Mouse (Mus musculus) CH12.LX (cell line): ENCODE measurements around the gene Arpc3. TPM values are rescaled to one million over a fixed set of nuclear protein-coding genes. Genes with fewer than 3 reads are reported as not detected.

Source experiments
- DNase-seq: peaks from one replicate; pipeline ENCODE4 v3.0.0-alpha.2; 2013; ENCODE audit errors: extremely low read depth
- H3K27ac ChIP-seq: 2 replicates; pipeline ENCODE4 v1.5.1; 2012; ENCODE audit warnings: low read depth, mild to moderate bottlenecking, control low read depth, moderate library complexity; ENCODE audit not compliant: insufficient read depth
- H3K27me3 ChIP-seq: replicated peaks from 2 replicates; pipeline ENCODE3; 2012; ENCODE audit warnings: inconsistent platforms
- H3K36me3 ChIP-seq, 2 experiments: replicated peaks in 1 of 2; 2 replicates each; pipeline versions ENCODE3 to v1.6.1; 2012; ENCODE audit warnings: inconsistent platforms in 1 of 2, low read length in 1 of 2, mild to moderate bottlenecking in 1 of 2, mixed read lengths in 1 of 2, moderate library complexity in 1 of 2; ENCODE audit not compliant: control insufficient read depth in 1 of 2, insufficient read depth in 1 of 2
- H3K4me1 ChIP-seq, 2 experiments: 2 replicates each; pipeline ENCODE4 v1.6.1; 2012; ENCODE audit warnings: inconsistent platforms in 1 of 2, moderate library complexity in 1 of 2; ENCODE audit not compliant: insufficient read depth in 2 of 2, control insufficient read depth in 1 of 2
- H3K4me2 ChIP-seq: 2 replicates; pipeline ENCODE4 v1.6.1; 2012; ENCODE audit warnings: low read depth, mild to moderate bottlenecking, control low read depth; ENCODE audit not compliant: poor library complexity, insufficient read depth, severe bottlenecking
- H3K4me3 ChIP-seq, 3 experiments: fragments of 150-350 bp in 1 of 3; sonication (generic) in 1 of 3; replicated peaks in 1 of 3; 2 replicates each; pipeline versions ENCODE3 to v1.5.1; 2011 to 2012; ENCODE audit warnings: low read depth in 2 of 3, low read length in 2 of 3, mild to moderate bottlenecking in 2 of 3, moderate library complexity in 2 of 3, control low read depth in 1 of 3, improper control_type of control experiment in 1 of 3, inconsistent platforms in 1 of 3, mixed read lengths in 1 of 3; ENCODE audit not compliant: poor library complexity in 1 of 3
- H3K79me2 ChIP-seq: replicated peaks from 2 replicates; pipeline ENCODE4 v1.6.1; 2012; ENCODE audit warnings: mild to moderate bottlenecking, moderate library complexity; ENCODE audit not compliant: control insufficient read depth, poor library complexity, insufficient read depth, severe bottlenecking; ENCODE audit errors: extremely low read depth
- H3K9ac ChIP-seq: 2 replicates; pipeline ENCODE4 v1.6.1; 2012; ENCODE audit warnings: low read depth, mild to moderate bottlenecking, control low read depth, moderate library complexity; ENCODE audit not compliant: insufficient read depth
- H3K9me3 ChIP-seq: replicated peaks from 2 replicates; pipeline ENCODE3; 2012; ENCODE audit warnings: low read length, inconsistent platforms, mixed read lengths
- CHD1 ChIP-seq: IDR thresholded peaks from 2 replicates; pipeline ENCODE4 v1.6.1; 2012; ENCODE audit warnings: low read depth, low read length, improper control_type of control experiment, inconsistent platforms
- CHD2 ChIP-seq: IDR thresholded peaks from 2 replicates; pipeline ENCODE4 v1.6.1; 2011; ENCODE audit warnings: low read length, improper control_type of control experiment
- E2F4 ChIP-seq: IDR thresholded peaks from 2 replicates; pipeline ENCODE4 v1.6.1; 2011; ENCODE audit warnings: low read depth, low read length, improper control_type of control experiment; ENCODE audit not compliant: insufficient replicate concordance
- EP300 ChIP-seq: IDR thresholded peaks from 2 replicates; pipeline ENCODE4 v1.6.1; 2011; ENCODE audit warnings: low read length, improper control_type of control experiment
- ETS1 ChIP-seq: conservative IDR thresholded peaks from 2 replicates; pipeline ENCODE4 v1.6.1; 2012; ENCODE audit warnings: low read depth, mild to moderate bottlenecking, inconsistent platforms, low read length, improper control_type of control experiment, moderate library complexity
- IRF4 ChIP-seq: IDR thresholded peaks from 2 replicates; pipeline ENCODE4 v1.6.1; 2014; ENCODE audit warnings: low read depth, mild to moderate bottlenecking, inconsistent platforms, low read length, improper control_type of control experiment
- KAT2A ChIP-seq: IDR thresholded peaks from 2 replicates; pipeline ENCODE4 v1.6.1; 2012; ENCODE audit warnings: low read length, improper control_type of control experiment, inconsistent platforms; ENCODE audit not compliant: insufficient replicate concordance
- MEF2A ChIP-seq: IDR thresholded peaks from 2 replicates; pipeline ENCODE4 v1.6.1; 2014; ENCODE audit warnings: low read depth, mild to moderate bottlenecking, inconsistent platforms, low read length, improper control_type of control experiment, borderline replicate concordance
- MYC ChIP-seq: IDR thresholded peaks from 2 replicates; pipeline ENCODE4 v1.6.1; 2011; ENCODE audit warnings: low read depth, mild to moderate bottlenecking, improper control_type of control experiment, low read length
- NRF1 ChIP-seq: IDR thresholded peaks from 2 replicates; pipeline ENCODE4 v1.6.1; 2014; ENCODE audit warnings: low read depth, mild to moderate bottlenecking, inconsistent platforms, low read length, improper control_type of control experiment, moderate library complexity
- PAX5 ChIP-seq: IDR thresholded peaks from 2 replicates; pipeline ENCODE4 v1.6.1; 2012; ENCODE audit warnings: low read length, inconsistent platforms, mixed read lengths
- POLR2A ChIP-seq: IDR thresholded peaks from 2 replicates; pipeline ENCODE4 v1.6.1; 2011; ENCODE audit warnings: low read depth, mild to moderate bottlenecking, improper control_type of control experiment, low read length
- POLR2AphosphoS2 ChIP-seq: IDR thresholded peaks from 2 replicates; pipeline ENCODE4 v1.6.1; 2011; ENCODE audit warnings: low read depth, low read length, improper control_type of control experiment
- RAD21 ChIP-seq: IDR thresholded peaks from 2 replicates; pipeline ENCODE4 v1.6.1; 2011; ENCODE audit warnings: low read depth, mild to moderate bottlenecking, low read length, improper control_type of control experiment, moderate library complexity
- RCOR1 ChIP-seq: conservative IDR thresholded peaks from 2 replicates; pipeline ENCODE4 v1.6.1; 2012; ENCODE audit warnings: low read depth, mild to moderate bottlenecking, inconsistent platforms, low read length, improper control_type of control experiment
- SMC3 ChIP-seq: IDR thresholded peaks from 2 replicates; pipeline ENCODE4 v1.6.1; 2011; ENCODE audit warnings: low read depth, low read length, improper control_type of control experiment
- TBP ChIP-seq: conservative IDR thresholded peaks from 2 replicates; pipeline ENCODE4 v1.6.1; 2011; ENCODE audit warnings: low read depth, low read length, improper control_type of control experiment
- TCF12 ChIP-seq: IDR thresholded peaks from 2 replicates; pipeline ENCODE4 v1.6.1; 2014; ENCODE audit warnings: low read depth, mild to moderate bottlenecking, inconsistent platforms, low read length, improper control_type of control experiment
- USF1 ChIP-seq: IDR thresholded peaks from 2 replicates; pipeline ENCODE4 v1.6.1; 2014; ENCODE audit warnings: low read depth, mild to moderate bottlenecking, inconsistent platforms, low read length, improper control_type of control experiment
- USF2 ChIP-seq: conservative IDR thresholded peaks from 2 replicates; pipeline ENCODE4 v1.6.1; 2011; ENCODE audit warnings: low read depth, low read length, improper control_type of control experiment
- ZC3H11A ChIP-seq: IDR thresholded peaks from 2 replicates; pipeline ENCODE4 v1.6.1; 2012; ENCODE audit warnings: low read depth, mild to moderate bottlenecking, inconsistent platforms, low read length, improper control_type of control experiment
- ZKSCAN1 ChIP-seq: IDR thresholded peaks from 2 replicates; pipeline ENCODE4 v1.6.1; 2012; ENCODE audit warnings: low read depth, inconsistent platforms, low read length, improper control_type of control experiment, borderline replicate concordance
- dilution Hi-C: fragments of 300-500 bp; cut with MboI; formaldehyde crosslinking; loops from 2 replicates; pipeline ENCODE4 v1.14.3; 2020; ENCODE audit warnings: low sequenced_read_pairs; ENCODE audit not compliant: extremely low pct_unique_long_range_greater_than_20kb, extremely low pct_ligation_motif_present
- in situ Hi-C: fragments of 300-500 bp; cut with MboI; formaldehyde crosslinking; loops from 3 replicates; pipeline ENCODE4 v1.14.3; 2019; ENCODE audit warnings: low sequenced_read_pairs, low pct_ligation_motif_present, low pct_unique_long_range_greater_than_20kb, mixed read lengths
- polyA plus RNA-seq: library from polyadenylated mRNA; unstranded; fragments of >175 nt; gene quantifications from 2 replicates; pipeline ENCODE4 v1.2.1, GENCODE M21; 2012; ENCODE audit warnings: low read depth; ENCODE audit not compliant: insufficient read length
- total RNA-seq, 2 experiments: library from RNA; depleted of rRNA; stranded (reverse); fragments of 300-350 nt in 1 of 2; fragments of >200 nt in 1 of 2; gene quantifications; 2 replicates each; pipeline ENCODE4 v1.2.3; 2012 to 2014

The Arpc3 gene
- total and polyA plus RNA-seq, 3 experiments = 256 to 543 (median 297) TPM

GRCm38 (mm10) chr5:122458066-122458465 is 66.4 kb downstream of the Arpc3 start:
- H3K9ac ChIP-seq = no peak overlapping the region
- no peaks in the 10 kb centered on the region for H3K27me3 ChIP-seq
- no peak overlapping the region for H3K27ac ChIP-seq
- H3K9me3 ChIP-seq = no peaks in the 10 kb centered on the region
- 0 out of 4 replicates have a peak, but pooled peaks cover 0 to 3% of the 10 kb centered on the region in 2 experiments for H3K4me1 ChIP-seq
- H3K36me3 ChIP-seq = peaks cover 87 to 100% of the 10 kb centered on the region in 2 experiments
- no peak for DNase-seq
- in situ Hi-C loops (no loop called here), dilution Hi-C loops (no loop called here)
- no peaks in the 10 kb centered on the region for H3K79me2 ChIP-seq
- no peak overlapping the region for H3K4me3 ChIP-seq
- TF ChIP-seq ETS1 = no peak
- TF ChIP-seq CHD1 = no peak
- TF ChIP-seq MEF2A = no peak
- no peak for TF ChIP-seq RCOR1
- TF ChIP-seq MYC = no peak
- TF ChIP-seq TCF12 = no peak
- TF ChIP-seq ZKSCAN1 = no peak
- no peak for TF ChIP-seq POLR2AphosphoS2
- TF ChIP-seq NRF1 = no peak
- TF ChIP-seq USF2 = no peak
- H3K4me2 ChIP-seq = no peak overlapping the region

- Histone ChIP-seq H3K36me3 (peaks cover 83 to 100% of the 10 kb centered on the region in 2 experiments), H3K9me3 (no peaks in the 10 kb centered on the region), H3K4me1 (0 out of 4 replicates have a peak, but pooled peaks cover 0 to 3% of the 10 kb centered on the region in 2 experiments), H3K4me2 (no peak overlapping the region), H3K79me2 (no peaks in the 10 kb centered on the region; the same call in 1 of the 2 replicates), H3K9ac (no peak overlapping the region), H3K27ac (no peak overlapping the region), H3K27me3 (no peaks in the 10 kb centered on the region), H3K4me3 (no peak overlapping the region)
- DNase-seq = no peak
- dilution Hi-C loops = no loop called here
- no peak; the same call in 1 of the 2 replicates for TF ChIP-seq POLR2A
- TF ChIP-seq CHD1 = no peak
- no peak for TF ChIP-seq IRF4
- no peak for TF ChIP-seq NRF1
- TF ChIP-seq ZC3H11A = no peak
- no peak for TF ChIP-seq KAT2A
- no peak for TF ChIP-seq E2F4
- TF ChIP-seq CHD2 = no peak
- TF ChIP-seq USF1 = no peak
- TF ChIP-seq MEF2A = no peak
- TF ChIP-seq SMC3 = no peak
- TF ChIP-seq PAX5 = no peak
- TF ChIP-seq TBP = no peak
- no peak for TF ChIP-seq EP300
- no peak for TF ChIP-seq TCF12
- no peak for TF ChIP-seq RAD21
- in situ Hi-C loops = no loop called here
These were observed 67.7 kb downstream of the Arpc3 start for GRCm38 (mm10) chr5:122459335-122459734.
